Mouse (Mus musculus) stomach, embryonic 15.5 days (tissue): Measurements from ENCODE around the gene Mtfr2. TPM values are rescaled to one million over a fixed set of nuclear protein-coding genes. Genes with fewer than 3 reads are reported as not detected.

Experiments used
- polyA plus RNA-seq: library from polyadenylated mRNA; unstranded; fragments of >200 nt; fragmentation: Nextera tagmentation; extraction: Ambion mirVana; gene quantifications from 2 replicates; pipeline ENCODE4 v1.2.1, GENCODE M21; 2015

Mtfr2 gene
- polyA plus RNA-seq, 1 experiment from 2014 or later: 1.6 TPM

Other genes starting within 250 kb of the Mtfr2 start
- 21.2 and 23.3 TPM in 2 replicates for gene Map7, start 199.3 kb upstream of the Mtfr2 start, polyA plus RNA-seq
- gene Bclaf1, start 35.3 kb upstream of the Mtfr2 start, polyA plus RNA-seq: 112 and 113 TPM in 2 replicates